Mouse (Mus musculus) small intestine, adult 2 months (tissue): ENCODE measurements around the gene Tubgcp5. TPM values are rescaled to one million over a fixed set of nuclear protein-coding genes. Genes with fewer than 3 reads are reported as not detected.
A peak's percentile ranks its signal among the peaks of the same experiment; 100 is the strongest.

Experiments used
- H3K27ac ChIP-seq: fragments of 200-500 bp; 2 replicates; pipeline ENCODE4 v1.5.1; 2012; ENCODE audit warnings: low read depth, low read length, control low read depth, inconsistent platforms; ENCODE audit not compliant: insufficient read depth
- H3K27me3 ChIP-seq: fragments of 200-500 bp; 2 replicates; pipeline ENCODE4 v1.6.1; 2012; ENCODE audit warnings: mild to moderate bottlenecking, moderate library complexity, low read length, inconsistent platforms; ENCODE audit not compliant: control insufficient read depth, insufficient read depth
- H3K36me3 ChIP-seq: fragments of 200-500 bp; 2 replicates; pipeline ENCODE4 v1.6.1; 2012; ENCODE audit warnings: mild to moderate bottlenecking, low read length, control low read depth, inconsistent platforms; ENCODE audit not compliant: control insufficient read depth, insufficient read depth
- H3K4me1 ChIP-seq: fragments of 200-500 bp; 2 replicates; pipeline ENCODE4 v1.6.1; 2012; ENCODE audit warnings: low read length, inconsistent platforms, mixed read lengths; ENCODE audit not compliant: control insufficient read depth, insufficient read depth, insufficient read length
- H3K4me3 ChIP-seq: fragments of 200-500 bp; 2 replicates; pipeline ENCODE4 v1.5.1; 2012; ENCODE audit warnings: low read depth, mild to moderate bottlenecking, control low read depth, inconsistent platforms, low read length, moderate library complexity
- CTCF ChIP-seq: fragments of 200-500 bp; IDR thresholded peaks from 2 replicates; pipeline ENCODE4 v1.5.1; 2012; ENCODE audit warnings: low read depth, mild to moderate bottlenecking, control low read depth, inconsistent platforms, low read length, moderate library complexity, mixed read lengths; ENCODE audit not compliant: insufficient replicate concordance, insufficient read length; ENCODE audit errors: extremely low read depth
- POLR2A ChIP-seq: fragments of 200-500 bp; IDR thresholded peaks from 2 replicates; pipeline ENCODE4 v1.6.1; 2012; ENCODE audit warnings: low read depth, mild to moderate bottlenecking, control low read depth, inconsistent platforms, low read length, moderate library complexity
- WGBS: fragments of 180-500 bp; shearing (Covaris S2); methylation state at CpG from one replicate; pipeline ENCODE4 v1.1.7; 2018; 5-methylcytosine and 5-hydroxymethylcytosine counted together
- polyA plus RNA-seq: library from polyadenylated mRNA; depleted of rRNA; stranded (reverse); fragments of >200 nt; gene quantifications from 2 replicates; pipeline ENCODE4 v1.2.3, GENCODE M21; 2012; rRNA removed

The Tubgcp5 gene
- polyA plus RNA-seq: 0.30 and 0.67 TPM in 2 replicates

- H3K36me3 ChIP-seq: peaks cover 18% of the 10 kb centered on the region
- under 1% methylated on average over 51 of the region's 51 CpGs for WGBS
- peaks cover 2% of the 10 kb centered on the region; the same call in 1 of the 2 replicates for H3K4me1 ChIP-seq
- no peak within 1 kb of the TSS for H3K27ac ChIP-seq
- H3K4me3 ChIP-seq: peak within 1 kb of the TSS; percentile 86
- no peak for TF ChIP-seq CTCF
- TF ChIP-seq POLR2A: peak; percentile 84
- H3K27me3 ChIP-seq: no peaks in the 10 kb centered on the region
Measured at GRCm38 (mm10) chr7:55793952-55794603, at the start of gene Tubgcp5. Gene Tubgcp5, plus strand, starts transcription at chr7:55794154.

- Histone ChIP-seq H3K27ac (no peak overlapping the region), H3K4me1 (no peaks in the 10 kb centered on the region), H3K36me3 (no peaks in the 10 kb centered on the region), H3K4me3 (no peak overlapping the region), H3K27me3 (no peaks in the 10 kb centered on the region)
- WGBS: 72% methylated on average over 10 of the region's 10 CpGs
- TF ChIP-seq CTCF (no peak), POLR2A (no peak)
Measured at GRCm38 (mm10) chr7:55744566-55745220, 49.3 kb upstream of the Tubgcp5 start.

DNA sequence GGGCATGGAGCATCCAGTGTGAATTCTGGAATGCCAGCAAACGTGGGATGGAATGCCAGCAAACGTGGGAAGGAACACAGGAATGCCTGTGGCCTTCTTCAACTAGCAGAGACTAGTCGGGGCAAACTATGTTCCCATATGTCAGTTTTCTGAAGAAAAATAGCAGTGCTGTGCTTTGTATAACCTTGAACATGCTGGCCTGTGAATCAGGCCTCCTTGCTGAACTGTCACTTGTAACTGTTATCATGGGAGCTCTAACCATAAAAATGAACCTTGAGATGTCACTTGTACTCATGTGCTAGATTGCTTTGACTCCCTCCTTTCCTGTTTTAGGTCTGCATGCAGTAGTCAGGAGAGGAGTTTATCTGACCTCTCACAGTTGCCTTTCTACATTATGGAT is 43.1 kb upstream of the Tubgcp5 start:
- WGBS: 67% methylated on average over 3 of the region's 3 CpGs
- Histone ChIP-seq H3K27ac (no peak overlapping the region), H3K36me3 (no peaks in the 10 kb centered on the region), H3K27me3 (no peaks in the 10 kb centered on the region), H3K4me3 (no peak overlapping the region), H3K4me1 (no peaks in the 10 kb centered on the region)
- TF ChIP-seq POLR2A (no peak), CTCF (no peak)

DNA sequence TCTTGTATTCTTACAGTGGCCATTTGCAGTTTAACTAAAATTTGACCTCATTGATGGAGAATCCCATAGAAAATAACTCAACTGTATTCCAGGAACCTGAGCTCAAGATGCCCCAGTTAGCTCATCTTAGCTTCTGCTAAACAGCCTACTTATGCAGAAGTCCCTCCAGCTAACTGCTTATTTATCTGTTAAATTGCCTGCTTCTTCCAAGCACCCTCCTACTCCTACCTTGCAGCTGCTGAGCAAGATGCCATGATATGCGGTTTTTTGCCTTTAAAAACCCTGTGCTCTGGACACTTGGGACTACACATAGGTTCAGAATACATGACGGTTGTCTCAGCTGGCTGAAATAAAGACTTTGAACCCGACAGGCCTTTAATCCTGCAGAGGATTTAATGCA is 34.6 kb upstream of the Tubgcp5 start:
- Histone ChIP-seq H3K36me3 (no peaks in the 10 kb centered on the region), H3K27me3 (no peaks in the 10 kb centered on the region), H3K4me3 (no peak overlapping the region), H3K27ac (no peak overlapping the region), H3K4me1 (no peaks in the 10 kb centered on the region)
- 64% methylated on average over 3 of the region's 3 CpGs for WGBS
- TF ChIP-seq CTCF (no peak), POLR2A (no peak)

- TF ChIP-seq CTCF (no peak), POLR2A (no peak)
- Histone ChIP-seq H3K36me3 (no peaks in the 10 kb centered on the region), H3K4me3 (no peak within 1 kb of the TSS), H3K4me1 (no peaks in the 10 kb centered on the region), H3K27me3 (no peaks in the 10 kb centered on the region), H3K27ac (no peak within 1 kb of the TSS)
- WGBS: 21% methylated on average over 3 of the region's 3 CpGs
Measured at GRCm38 (mm10) chr7:55767926-55768325, 26.0 kb upstream of the Tubgcp5 start, which contains the start of gene Siglech. Gene Siglech, plus strand, starts transcription at chr7:55768178.

DNA sequence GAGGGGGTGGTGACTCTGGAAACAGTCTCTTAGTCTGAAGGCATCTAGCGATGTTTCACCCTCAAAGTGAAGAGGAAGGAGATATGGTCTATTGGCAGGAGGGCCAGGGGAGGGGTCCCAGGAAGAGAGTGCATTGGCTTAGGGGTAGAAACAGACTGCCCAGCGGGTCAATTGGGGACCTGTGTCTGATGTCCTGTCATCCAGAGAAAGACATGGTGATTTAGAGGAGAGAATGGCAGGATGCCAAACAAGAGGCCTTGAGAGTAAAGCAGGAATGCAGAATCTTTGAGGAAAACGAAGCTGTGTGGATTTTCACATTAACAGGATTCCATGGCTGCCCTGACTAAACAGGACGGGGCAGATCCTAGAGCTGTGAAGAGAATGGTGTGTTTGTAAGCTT is 13.9 kb upstream of the Tubgcp5 start:
- no peak overlapping the region for H3K27ac ChIP-seq
- no peaks in the 10 kb centered on the region for H3K36me3 ChIP-seq
- no peak overlapping the region for H3K4me3 ChIP-seq
- WGBS: 49% methylated on average over 4 of the region's 4 CpGs
- TF ChIP-seq POLR2A (no peak), CTCF (no peak)
- H3K27me3 ChIP-seq: no peaks in the 10 kb centered on the region
- no peaks in the 10 kb centered on the region for H3K4me1 ChIP-seq

- H3K4me3 ChIP-seq: no peak overlapping the region
Measured at GRCm38 (mm10) chr7:55782493-55782892, 11.5 kb upstream of the Tubgcp5 start.

More at GRCm38 (mm10) chr7:55782493-55782892, 11.5 kb upstream of the Tubgcp5 start:
- H3K36me3 ChIP-seq: no peaks in the 10 kb centered on the region
- no peak overlapping the region for H3K27ac ChIP-seq
- no peaks in the 10 kb centered on the region for H3K27me3 ChIP-seq
- H3K4me1 ChIP-seq: no peaks in the 10 kb centered on the region
- WGBS: 68% methylated on average over 3 of the region's 3 CpGs
- TF ChIP-seq POLR2A (no peak), CTCF (no peak)
